Mouse (Mus musculus) common myeloid progenitor, adult 5-6 weeks (primary cell): ENCODE data around the gene Gm10961. TPM values are rescaled to one million over a fixed set of nuclear protein-coding genes. Genes with fewer than 3 reads are reported as not detected.

ENCODE experiments used
- ATAC-seq: replicated peaks from 2 replicates; pipeline ENCODE4 v1.8.0; 2016; ENCODE audit warnings: low read depth, mild to moderate bottlenecking, moderate TSS enrichment, inconsistent platforms; ENCODE audit not compliant: poor library complexity, severe bottlenecking
- total RNA-seq: library from RNA; stranded (forward); fragments of 200-1000, 187-1606 nt; gene quantifications from 2 replicates; pipeline ENCODE4 v1.2.3, GENCODE M21; 2017

The Gm10961 gene
- not detected in 2 replicates for total RNA-seq

GRCm38 (mm10) chr3:107630682-107631522 lies at the start of gene Gm10961:
TSS of gene Gm10961 (plus strand) at chr3:107631322.
- peak; percentile 33 for ATAC-seq

GRCm38 (mm10) chr3:107582130-107582874 lies 48.8 kb upstream of the Gm10961 start:
- ATAC-seq, result no peak

GRCm38 (mm10) chr3:107582875-107583767 lies 48.0 kb upstream of the Gm10961 start:
- no peak for ATAC-seq

GRCm38 (mm10) chr3:107583893-107584292 lies 47.2 kb upstream of the Gm10961 start:
- ATAC-seq, result no peak

GRCm38 (mm10) chr3:107586504-107586903 lies 44.6 kb upstream of the Gm10961 start:
- no peak for ATAC-seq

- no peak for ATAC-seq
These were observed 39.5 kb upstream of the Gm10961 start for GRCm38 (mm10) chr3:107591612-107592011.

GRCm38 (mm10) chr3:107593632-107594031 lies 37.5 kb upstream of the Gm10961 start:
- ATAC-seq, result no peak

- no peak for ATAC-seq
These were observed 36.4 kb upstream of the Gm10961 start, which contains the start of gene Alx3 for GRCm38 (mm10) chr3:107594662-107595263. TSS of gene Alx3 (plus strand) at chr3:107595031.

GRCm38 (mm10) chr3:107595264-107595937 lies 35.7 kb upstream of the Gm10961 start:
- ATAC-seq, result peak; percentile 27

- 0 out of 2 replicates have a peak, but pooled peaks have one; percentile 2 for ATAC-seq
These were observed 35.1 kb upstream of the Gm10961 start for GRCm38 (mm10) chr3:107595938-107596461.

- 0 out of 2 replicates have a peak, but pooled peaks have one; percentile 9 for ATAC-seq
These were observed 34.6 kb upstream of the Gm10961 start for GRCm38 (mm10) chr3:107596559-107596958.

- no peak for ATAC-seq
These were observed 34.0 kb upstream of the Gm10961 start for GRCm38 (mm10) chr3:107597134-107597533.

- ATAC-seq, result no peak
These were observed 33.3 kb upstream of the Gm10961 start for GRCm38 (mm10) chr3:107597586-107598389.

- 0 out of 2 replicates have a peak, but pooled peaks have one; percentile 14 for ATAC-seq
These were observed 31.0 kb upstream of the Gm10961 start for GRCm38 (mm10) chr3:107600127-107600526.

- peak; percentile 81 for ATAC-seq
These were observed 25.8 kb upstream of the Gm10961 start for GRCm38 (mm10) chr3:107605304-107605703.

GRCm38 (mm10) chr3:107607221-107607620 lies 23.9 kb upstream of the Gm10961 start:
- ATAC-seq, result no peak

GRCm38 (mm10) chr3:107608808-107609207 lies 22.3 kb upstream of the Gm10961 start:
- no peak for ATAC-seq

- no peak for ATAC-seq
These were observed 21.7 kb upstream of the Gm10961 start for GRCm38 (mm10) chr3:107609376-107609775.
